Mouse (Mus musculus) CH12.LX (cell line): ENCODE data around the gene Ccdc62. TPM values are rescaled to one million over a fixed set of nuclear protein-coding genes. Genes with fewer than 3 reads are reported as not detected.

Source experiments
- DNase-seq: peaks from one replicate; pipeline ENCODE4 v3.0.0-alpha.2; 2013; ENCODE audit errors: extremely low read depth
- H3K27ac ChIP-seq: 2 replicates; pipeline ENCODE4 v1.5.1; 2012; ENCODE audit warnings: low read depth, mild to moderate bottlenecking, control low read depth, moderate library complexity; ENCODE audit not compliant: insufficient read depth
- H3K27me3 ChIP-seq: replicated peaks from 2 replicates; pipeline ENCODE3; 2012; ENCODE audit warnings: inconsistent platforms
- H3K36me3 ChIP-seq, 2 experiments: replicated peaks in 1 of 2; 2 replicates each; pipeline versions ENCODE3 to v1.6.1; 2012; ENCODE audit warnings: inconsistent platforms in 1 of 2, low read length in 1 of 2, mild to moderate bottlenecking in 1 of 2, mixed read lengths in 1 of 2, moderate library complexity in 1 of 2; ENCODE audit not compliant: control insufficient read depth in 1 of 2, insufficient read depth in 1 of 2
- H3K4me1 ChIP-seq, 2 experiments: 2 replicates each; pipeline ENCODE4 v1.6.1; 2012; ENCODE audit warnings: inconsistent platforms in 1 of 2, moderate library complexity in 1 of 2; ENCODE audit not compliant: insufficient read depth in 2 of 2, control insufficient read depth in 1 of 2
- H3K4me2 ChIP-seq: 2 replicates; pipeline ENCODE4 v1.6.1; 2012; ENCODE audit warnings: low read depth, mild to moderate bottlenecking, control low read depth; ENCODE audit not compliant: poor library complexity, insufficient read depth, severe bottlenecking
- H3K4me3 ChIP-seq, 3 experiments: fragments of 150-350 bp in 1 of 3; sonication (generic) in 1 of 3; replicated peaks in 1 of 3; 2 replicates each; pipeline versions ENCODE3 to v1.5.1; 2011 to 2012; ENCODE audit warnings: low read depth in 2 of 3, low read length in 2 of 3, mild to moderate bottlenecking in 2 of 3, moderate library complexity in 2 of 3, control low read depth in 1 of 3, improper control_type of control experiment in 1 of 3, inconsistent platforms in 1 of 3, mixed read lengths in 1 of 3; ENCODE audit not compliant: poor library complexity in 1 of 3
- H3K79me2 ChIP-seq: replicated peaks from 2 replicates; pipeline ENCODE4 v1.6.1; 2012; ENCODE audit warnings: mild to moderate bottlenecking, moderate library complexity; ENCODE audit not compliant: control insufficient read depth, poor library complexity, insufficient read depth, severe bottlenecking; ENCODE audit errors: extremely low read depth
- H3K9ac ChIP-seq: 2 replicates; pipeline ENCODE4 v1.6.1; 2012; ENCODE audit warnings: low read depth, mild to moderate bottlenecking, control low read depth, moderate library complexity; ENCODE audit not compliant: insufficient read depth
- H3K9me3 ChIP-seq: replicated peaks from 2 replicates; pipeline ENCODE3; 2012; ENCODE audit warnings: low read length, inconsistent platforms, mixed read lengths
- BHLHE40 ChIP-seq: IDR thresholded peaks from 2 replicates; pipeline ENCODE4 v1.6.1; 2011; ENCODE audit warnings: mild to moderate bottlenecking, low read depth, low read length, improper control_type of control experiment
- CHD1 ChIP-seq: IDR thresholded peaks from 2 replicates; pipeline ENCODE4 v1.6.1; 2012; ENCODE audit warnings: low read depth, low read length, improper control_type of control experiment, inconsistent platforms
- CHD2 ChIP-seq: IDR thresholded peaks from 2 replicates; pipeline ENCODE4 v1.6.1; 2011; ENCODE audit warnings: low read length, improper control_type of control experiment
- CTCF ChIP-seq, 2 experiments: IDR thresholded peaks in 1 of 2; conservative IDR thresholded peaks in 1 of 2; 2 replicates each; pipeline ENCODE4 v1.5.1; 2011 to 2012; ENCODE audit warnings: low read depth in 2 of 2, low read length in 2 of 2, improper control_type of control experiment in 1 of 2, inconsistent platforms in 1 of 2, mild to moderate bottlenecking in 1 of 2, moderate library complexity in 1 of 2
- GABPA ChIP-seq: IDR thresholded peaks from 2 replicates; pipeline ENCODE4 v1.6.1; 2012; ENCODE audit warnings: low read depth, low read length, improper control_type of control experiment, inconsistent platforms; ENCODE audit not compliant: insufficient replicate concordance
- HCFC1 ChIP-seq: IDR thresholded peaks from 2 replicates; pipeline ENCODE4 v1.6.1; 2012; ENCODE audit warnings: low read depth, mild to moderate bottlenecking, inconsistent platforms, low read length, improper control_type of control experiment
- IRF4 ChIP-seq: IDR thresholded peaks from 2 replicates; pipeline ENCODE4 v1.6.1; 2014; ENCODE audit warnings: low read depth, mild to moderate bottlenecking, inconsistent platforms, low read length, improper control_type of control experiment
- JUND ChIP-seq: conservative IDR thresholded peaks from 2 replicates; pipeline ENCODE4 v1.6.1; 2011; ENCODE audit warnings: low read depth, low read length, improper control_type of control experiment
- KAT2A ChIP-seq: IDR thresholded peaks from 2 replicates; pipeline ENCODE4 v1.6.1; 2012; ENCODE audit warnings: low read length, improper control_type of control experiment, inconsistent platforms; ENCODE audit not compliant: insufficient replicate concordance
- MAFK ChIP-seq: IDR thresholded peaks from 2 replicates; pipeline ENCODE4 v1.6.1; 2011; ENCODE audit warnings: low read length, improper control_type of control experiment; ENCODE audit not compliant: insufficient replicate concordance
- MAX ChIP-seq: IDR thresholded peaks from 2 replicates; pipeline ENCODE4 v1.6.1; 2011; ENCODE audit warnings: low read length, improper control_type of control experiment
- MAZ ChIP-seq: IDR thresholded peaks from 2 replicates; pipeline ENCODE4 v1.6.1; 2012; ENCODE audit warnings: low read depth, mild to moderate bottlenecking, inconsistent platforms, low read length, improper control_type of control experiment, moderate library complexity
- MEF2A ChIP-seq: IDR thresholded peaks from 2 replicates; pipeline ENCODE4 v1.6.1; 2014; ENCODE audit warnings: low read depth, mild to moderate bottlenecking, inconsistent platforms, low read length, improper control_type of control experiment, borderline replicate concordance
- NELFE ChIP-seq: IDR thresholded peaks from 2 replicates; pipeline ENCODE4 v1.6.1; 2011; ENCODE audit warnings: low read depth, low read length, improper control_type of control experiment
- PAX5 ChIP-seq: IDR thresholded peaks from 2 replicates; pipeline ENCODE4 v1.6.1; 2012; ENCODE audit warnings: low read length, inconsistent platforms, mixed read lengths
- POLR2A ChIP-seq: IDR thresholded peaks from 2 replicates; pipeline ENCODE4 v1.6.1; 2011; ENCODE audit warnings: low read depth, mild to moderate bottlenecking, improper control_type of control experiment, low read length
- POLR2AphosphoS2 ChIP-seq: IDR thresholded peaks from 2 replicates; pipeline ENCODE4 v1.6.1; 2011; ENCODE audit warnings: low read depth, low read length, improper control_type of control experiment
- RAD21 ChIP-seq: IDR thresholded peaks from 2 replicates; pipeline ENCODE4 v1.6.1; 2011; ENCODE audit warnings: low read depth, mild to moderate bottlenecking, low read length, improper control_type of control experiment, moderate library complexity
- SIN3A ChIP-seq: IDR thresholded peaks from 2 replicates; pipeline ENCODE4 v1.6.1; 2012; ENCODE audit warnings: low read length, improper control_type of control experiment, inconsistent platforms
- SMC3 ChIP-seq: IDR thresholded peaks from 2 replicates; pipeline ENCODE4 v1.6.1; 2011; ENCODE audit warnings: low read depth, low read length, improper control_type of control experiment
- TBP ChIP-seq: conservative IDR thresholded peaks from 2 replicates; pipeline ENCODE4 v1.6.1; 2011; ENCODE audit warnings: low read depth, low read length, improper control_type of control experiment
- UBTF ChIP-seq: IDR thresholded peaks from 2 replicates; pipeline ENCODE4 v1.6.1; 2012; ENCODE audit warnings: low read depth, mild to moderate bottlenecking, inconsistent platforms, low read length, improper control_type of control experiment, moderate library complexity
- USF1 ChIP-seq: IDR thresholded peaks from 2 replicates; pipeline ENCODE4 v1.6.1; 2014; ENCODE audit warnings: low read depth, mild to moderate bottlenecking, inconsistent platforms, low read length, improper control_type of control experiment
- ZKSCAN1 ChIP-seq: IDR thresholded peaks from 2 replicates; pipeline ENCODE4 v1.6.1; 2012; ENCODE audit warnings: low read depth, inconsistent platforms, low read length, improper control_type of control experiment, borderline replicate concordance
- ZMIZ1 ChIP-seq: IDR thresholded peaks from 2 replicates; pipeline ENCODE4 v1.6.1; 2012; ENCODE audit warnings: low read depth, mild to moderate bottlenecking, inconsistent platforms, low read length, improper control_type of control experiment
- dilution Hi-C: fragments of 300-500 bp; cut with MboI; formaldehyde crosslinking; loops from 2 replicates; pipeline ENCODE4 v1.14.3; 2020; ENCODE audit warnings: low sequenced_read_pairs; ENCODE audit not compliant: extremely low pct_unique_long_range_greater_than_20kb, extremely low pct_ligation_motif_present
- in situ Hi-C: fragments of 300-500 bp; cut with MboI; formaldehyde crosslinking; loops from 3 replicates; pipeline ENCODE4 v1.14.3; 2019; ENCODE audit warnings: low sequenced_read_pairs, low pct_ligation_motif_present, low pct_unique_long_range_greater_than_20kb, mixed read lengths
- polyA plus RNA-seq: library from polyadenylated mRNA; unstranded; fragments of >175 nt; gene quantifications from 2 replicates; pipeline ENCODE4 v1.2.1, GENCODE M21; 2012; ENCODE audit warnings: low read depth; ENCODE audit not compliant: insufficient read length
- total RNA-seq, 2 experiments: library from RNA; depleted of rRNA; stranded (reverse); fragments of 300-350 nt in 1 of 2; fragments of >200 nt in 1 of 2; gene quantifications; 2 replicates each; pipeline ENCODE4 v1.2.3; 2012 to 2014

The Ccdc62 gene
- total and polyA plus RNA-seq, 3 experiments, result 1.6 to 5.3 (median 2.0) TPM

DNA sequence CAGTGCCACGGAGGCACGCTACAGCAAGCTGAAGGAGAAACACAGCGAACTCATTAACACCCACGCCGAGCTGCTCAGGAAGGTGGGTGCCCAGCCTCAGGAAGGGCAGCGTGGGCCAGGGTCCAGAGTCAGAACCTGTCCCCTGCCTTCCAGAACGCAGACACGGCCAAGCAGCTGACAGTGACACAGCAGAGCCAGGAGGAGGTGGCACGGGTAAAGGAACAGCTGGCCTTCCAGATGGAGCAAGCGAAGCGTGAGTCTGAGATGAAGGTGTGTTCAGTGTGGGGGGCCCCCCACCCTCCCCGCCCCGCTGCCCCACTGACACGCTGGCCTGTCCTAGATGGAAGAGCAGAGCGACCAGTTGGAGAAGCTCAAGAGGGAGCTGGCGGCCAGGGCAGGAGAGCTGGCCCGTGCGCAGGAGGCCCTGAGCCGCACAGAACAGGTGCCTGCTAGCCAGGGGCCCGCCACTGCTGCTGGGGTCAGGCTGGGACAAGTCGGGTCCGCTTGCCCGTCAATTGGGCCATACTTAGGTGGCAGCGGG lies 66.8 kb downstream of the Ccdc62 start:
- Histone ChIP-seq H3K27ac (no peak overlapping the region), H3K9me3 (no peaks in the 10 kb centered on the region), H3K4me1 (peaks cover 9 to 23% of the 10 kb centered on the region in 2 experiments), H3K4me2 (no peak overlapping the region), H3K27me3 (no peaks in the 10 kb centered on the region), H3K36me3 (peaks cover 81 to 94% of the 10 kb centered on the region in 2 experiments), H3K4me3 (no peak overlapping the region), H3K9ac (no peak overlapping the region), H3K79me2 (no peaks in the 10 kb centered on the region)
- dilution Hi-C loops (no loop called here), in situ Hi-C loops (loop anchor here (10.0 kb wide), 1 partner anchor 182 kb away; no protein-coding TSS in a partner anchor)
- DNase-seq, result no peak
- no peak for TF ChIP-seq SIN3A
- TF ChIP-seq POLR2AphosphoS2, result no peak
- TF ChIP-seq ZKSCAN1, result no peak
- no peak for TF ChIP-seq MAFK
- no peak for TF ChIP-seq BHLHE40
- TF ChIP-seq ZMIZ1, result no peak
- TF ChIP-seq CHD2, result no peak
- no peak for TF ChIP-seq UBTF
- TF ChIP-seq, all 38 proteins: peak for 0

DNA sequence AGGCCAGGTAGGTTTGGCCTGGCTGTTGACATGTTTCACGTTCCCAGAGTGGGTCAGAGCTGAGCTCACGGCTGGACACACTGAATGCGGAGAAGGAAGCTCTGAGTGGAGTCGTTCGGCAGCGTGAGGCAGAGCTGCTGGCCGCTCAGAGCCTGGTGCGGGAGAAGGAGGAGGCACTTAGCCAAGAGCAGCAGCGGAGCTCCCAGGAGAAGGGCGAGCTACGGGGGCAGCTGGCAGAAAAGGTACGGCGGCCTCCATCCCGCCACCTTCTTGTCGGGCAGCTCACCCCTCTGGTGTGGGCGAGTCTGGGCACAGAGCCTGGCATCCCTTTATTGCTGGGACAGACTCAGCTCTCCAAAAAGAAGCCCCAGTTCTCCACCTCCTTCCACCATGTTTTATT lies 67.3 kb downstream of the Ccdc62 start:
- peaks cover 82 to 94% of the 10 kb centered on the region in 2 experiments for H3K36me3 ChIP-seq
- dilution Hi-C loops (no loop called here), in situ Hi-C loops (loop anchor here (10.0 kb wide), 1 partner anchor 183 kb away; no protein-coding TSS in a partner anchor)
- no peak overlapping the region for H3K27ac ChIP-seq
- no peak for DNase-seq
- TF ChIP-seq USF1 (no peak), MAZ (no peak), JUND (no peak), CHD1 (no peak), MAX (no peak), GABPA (no peak), CTCF (conservative IDR thresholded peaks at IDR 0.05 in 1 of 2, IDR thresholded peaks at IDR 0.05 in 1 of 2; ENCODE audit: low read depth in 2 of 2, low read length in 2 of 2) (no peak), NELFE (no peak), POLR2A (no peak), SMC3 (no peak), MEF2A (no peak), HCFC1 (no peak), MAFK (no peak), TBP (no peak), RAD21 (no peak), PAX5 (no peak), KAT2A (no peak), IRF4 (no peak)
- H3K9me3 ChIP-seq, result no peaks in the 10 kb centered on the region
- no peaks in the 10 kb centered on the region for H3K79me2 ChIP-seq
- H3K4me3 ChIP-seq, result no peak overlapping the region
- no peak overlapping the region for H3K9ac ChIP-seq
- no peaks in the 10 kb centered on the region for H3K27me3 ChIP-seq
- H3K4me2 ChIP-seq, result no peak overlapping the region
- H3K4me1 ChIP-seq, result peaks cover 7 to 23% of the 10 kb centered on the region in 2 experiments; a peak in 3 of 4 replicates
